Mouse (Mus musculus) fat pad, adult 2 months (tissue): ENCODE data around the gene Npr2.
"Not testable (repeated sequence)": the region's sequence is repeated elsewhere in the genome, so short reads cannot be mapped to it uniquely, and the experiment has no call there.

Source experiments
- DNase-seq: peaks from one replicate; pipeline ENCODE4 v3.0.0-alpha.2; 2011; ENCODE audit warnings: low read depth, low spot score; ENCODE audit errors: extremely low read depth

The Npr2 gene

DNA sequence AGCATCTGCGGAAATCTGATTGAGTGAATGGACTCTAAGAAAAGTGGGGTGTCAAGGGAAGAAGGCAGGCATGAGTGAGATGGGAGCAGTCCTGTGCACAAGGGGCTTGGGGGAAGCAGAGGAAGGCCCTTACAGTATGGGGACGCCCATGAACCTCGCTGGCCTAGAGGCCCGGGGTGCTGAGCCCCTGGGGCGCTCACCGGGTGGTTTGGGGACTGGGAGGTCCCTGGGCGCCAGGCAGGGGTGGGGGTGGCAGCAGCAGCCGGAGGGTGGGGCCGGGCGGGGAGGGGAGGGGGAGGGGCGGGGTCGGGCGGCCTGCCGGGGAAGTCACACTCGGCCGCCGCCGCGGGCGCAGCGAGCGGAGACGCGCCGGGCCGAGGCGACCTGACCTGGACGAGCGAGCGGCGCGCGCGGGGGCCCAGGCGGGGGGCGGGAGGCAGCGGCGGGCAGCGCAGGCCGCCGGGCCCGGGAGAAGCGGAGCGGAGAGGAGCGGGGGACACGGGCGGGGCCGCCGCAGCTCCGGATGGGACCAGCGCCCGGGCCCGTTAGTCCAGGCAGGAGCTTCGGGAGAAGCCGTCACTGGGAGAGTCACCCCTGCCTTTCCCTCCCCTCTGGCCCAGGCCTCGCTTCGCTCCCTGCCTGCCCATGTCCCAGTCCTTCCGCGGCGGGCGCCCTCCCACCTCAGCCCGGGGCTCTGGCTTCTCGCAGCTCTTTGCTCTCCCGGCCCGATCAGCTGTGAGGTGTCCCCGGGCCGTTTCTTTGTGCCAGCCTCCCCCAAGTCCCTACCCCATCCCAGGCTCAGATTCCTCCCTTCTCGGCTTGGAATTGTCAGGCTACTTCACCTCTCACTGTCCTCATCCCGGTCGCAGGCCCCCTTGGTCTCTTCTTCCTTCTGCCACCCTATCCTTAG lies at the start of gene Npr2:
Gene Npr2 (plus strand): TSS at position 890 of the 910 bp plus-strand sequence.
- no peak for DNase-seq

DNA sequence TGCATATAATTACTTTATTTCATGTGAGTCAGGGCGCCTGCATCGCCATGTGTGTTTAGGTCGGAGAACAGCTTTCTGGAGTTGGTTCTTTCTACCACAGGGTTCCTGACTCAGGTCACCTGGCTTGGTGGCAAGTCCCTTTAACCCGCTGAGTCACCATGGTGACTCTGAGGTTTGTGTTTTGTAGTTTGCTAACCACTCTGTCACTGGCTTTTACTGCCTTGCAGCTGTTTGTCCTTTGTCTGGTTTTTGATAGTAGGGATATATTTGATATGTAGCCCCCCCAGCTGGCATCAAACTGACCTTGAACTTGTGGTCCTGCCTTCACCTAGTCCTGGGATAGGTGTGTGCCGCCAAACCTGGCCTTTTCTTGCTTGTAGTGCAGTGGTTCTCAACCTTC lies 49.5 kb upstream of the Npr2 start:
- no peak for DNase-seq

DNA sequence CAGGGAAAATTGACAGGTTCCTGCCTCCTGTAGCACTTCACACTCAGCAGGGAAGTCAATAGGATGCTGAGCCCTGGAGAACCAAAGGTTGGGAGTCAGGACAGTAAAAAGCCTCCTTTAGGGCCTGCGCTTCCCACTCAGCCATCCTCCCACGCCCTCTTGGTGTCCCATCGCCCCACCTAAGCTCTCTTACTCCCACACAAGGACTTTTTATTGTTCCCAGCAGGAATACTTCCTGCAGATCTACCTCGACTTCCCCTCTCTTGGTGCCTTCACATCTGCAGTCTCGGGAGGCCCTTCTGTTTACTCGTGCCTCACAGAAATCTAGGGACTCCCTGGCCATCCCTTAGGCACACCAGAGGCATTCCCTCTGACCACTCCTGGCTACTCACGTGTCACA lies 48.3 kb upstream of the Npr2 start:
- no peak for DNase-seq

DNA sequence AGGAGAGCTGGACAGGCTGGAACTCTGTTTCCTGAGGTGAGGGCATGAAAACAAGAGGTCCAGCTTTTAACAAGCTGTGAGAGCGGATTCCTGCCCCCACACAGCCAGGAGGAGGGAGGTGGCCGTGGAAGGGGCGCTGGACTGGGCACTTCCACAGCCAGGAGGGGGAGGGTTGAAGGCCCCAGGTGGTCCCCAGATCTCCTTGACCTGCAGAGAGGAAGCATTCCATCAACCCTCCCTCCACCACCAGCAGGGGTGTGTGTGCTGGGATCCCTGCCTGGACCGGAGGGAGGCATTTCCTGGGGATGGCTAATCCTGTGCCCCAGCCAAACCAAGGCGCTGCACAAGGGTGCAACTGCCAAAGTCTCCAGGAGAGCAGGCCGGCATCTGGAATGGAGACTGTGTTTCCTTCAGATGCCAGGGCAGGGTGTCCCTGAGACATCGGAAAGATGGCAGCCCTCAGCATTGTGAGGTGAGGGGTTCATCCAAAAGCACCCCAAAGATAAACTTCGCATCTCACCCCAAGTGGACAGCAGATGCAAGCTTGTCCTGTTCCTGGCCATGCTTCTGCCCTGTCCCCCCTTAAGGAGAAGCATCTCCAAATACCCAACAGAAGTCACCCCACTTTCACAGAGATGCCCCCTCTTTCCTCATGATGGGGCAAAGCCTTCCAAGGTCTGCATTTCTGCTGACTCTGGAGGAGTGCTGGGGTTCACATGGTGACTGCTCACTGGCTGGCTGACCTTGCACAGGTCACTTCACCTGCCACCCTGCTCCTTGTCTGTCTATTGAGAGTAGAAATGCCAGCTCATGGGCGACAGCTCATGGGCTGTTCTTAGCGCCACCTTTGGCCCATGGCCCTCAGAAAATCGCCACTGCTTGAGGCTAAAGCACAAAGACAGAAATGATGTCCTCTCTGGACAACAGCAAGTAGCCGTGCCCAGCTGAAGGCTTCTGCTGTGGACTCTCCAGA lies 47.0 kb upstream of the Npr2 start, which contains the start of gene Msmp:
Gene Msmp (minus strand): TSS at position 51 of the 973 bp plus-strand sequence.
- DNase-seq, result no peak

DNA sequence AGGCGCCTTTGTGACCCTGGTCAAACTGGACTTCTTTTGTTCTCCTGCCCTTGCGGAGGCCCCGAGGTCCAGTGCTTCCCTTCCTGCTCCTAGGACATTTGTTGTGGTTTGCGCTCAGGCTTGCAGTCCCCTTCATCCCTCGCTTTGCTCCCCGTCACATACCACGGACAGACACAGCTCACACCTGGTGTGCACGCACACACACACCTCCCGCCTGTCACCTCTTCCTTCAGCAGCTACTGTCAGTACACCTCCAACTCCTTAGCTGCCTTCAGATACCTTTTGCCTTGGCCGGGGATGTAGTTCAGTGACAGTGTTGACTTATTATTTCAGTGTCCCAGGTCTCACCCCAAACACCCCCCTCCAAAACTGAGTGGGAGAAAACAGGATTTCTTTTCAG lies 46.1 kb upstream of the Npr2 start:
- DNase-seq, result no peak

DNA sequence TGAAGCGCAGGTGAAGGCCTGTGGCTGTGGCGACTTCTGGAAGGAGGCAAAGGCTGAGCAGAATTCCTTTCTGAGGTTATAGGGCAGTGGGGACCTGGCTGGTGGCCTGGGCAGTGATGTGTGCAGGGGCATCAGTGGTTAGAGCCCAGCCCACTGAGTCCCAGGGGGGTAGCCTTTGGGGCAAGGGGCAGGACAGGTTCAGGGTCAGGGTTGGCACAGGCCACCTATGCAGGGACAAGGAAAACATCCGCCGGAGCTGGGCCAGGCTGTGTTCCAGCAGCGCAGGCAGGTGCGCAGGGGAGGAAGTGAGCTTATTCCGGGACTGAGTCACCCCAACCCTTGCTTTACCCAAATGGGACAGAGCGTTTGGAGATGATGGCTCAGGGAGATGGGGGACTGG lies 45.3 kb upstream of the Npr2 start:
- no peak for DNase-seq

DNA sequence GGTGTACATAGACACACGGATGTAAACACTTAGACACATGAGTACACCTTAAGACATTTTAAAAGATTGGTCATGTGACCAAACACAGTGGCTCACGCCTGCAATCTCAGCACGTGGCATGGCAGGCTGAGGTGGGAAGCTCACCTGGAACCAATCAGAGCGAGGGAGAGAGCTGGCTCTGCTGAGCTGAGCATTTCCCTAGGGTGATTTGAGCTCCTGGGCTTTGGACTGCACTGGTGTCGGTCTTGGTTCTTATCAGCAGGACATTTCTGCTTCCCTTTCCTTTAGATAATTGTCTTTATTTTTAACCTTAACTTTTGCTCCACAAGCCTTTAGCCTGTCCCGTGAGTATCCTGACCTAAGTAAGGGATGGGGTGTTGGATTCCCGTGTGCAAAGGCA lies 44.1 kb upstream of the Npr2 start:
- DNase-seq, result no peak

DNA sequence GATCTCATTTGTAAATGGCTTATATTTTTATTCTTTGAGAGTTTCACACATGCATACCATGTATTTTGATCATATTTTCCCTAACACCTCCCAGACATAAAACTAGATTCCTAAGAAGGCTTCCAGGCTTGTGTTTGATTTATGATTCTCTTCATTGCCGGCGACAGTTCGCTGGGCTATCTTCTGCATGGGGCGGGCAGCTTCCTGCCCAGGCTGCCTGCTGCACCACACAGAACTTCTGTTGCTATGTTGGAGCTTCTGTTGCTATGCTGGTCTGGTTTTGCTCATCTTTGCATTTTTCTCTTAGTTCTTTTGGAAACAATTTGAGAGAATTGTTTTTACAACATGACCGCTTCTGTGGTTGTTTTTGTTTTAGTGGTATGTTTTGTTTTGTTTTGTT lies 40.2 kb upstream of the Npr2 start:
- DNase-seq, result no peak

DNA sequence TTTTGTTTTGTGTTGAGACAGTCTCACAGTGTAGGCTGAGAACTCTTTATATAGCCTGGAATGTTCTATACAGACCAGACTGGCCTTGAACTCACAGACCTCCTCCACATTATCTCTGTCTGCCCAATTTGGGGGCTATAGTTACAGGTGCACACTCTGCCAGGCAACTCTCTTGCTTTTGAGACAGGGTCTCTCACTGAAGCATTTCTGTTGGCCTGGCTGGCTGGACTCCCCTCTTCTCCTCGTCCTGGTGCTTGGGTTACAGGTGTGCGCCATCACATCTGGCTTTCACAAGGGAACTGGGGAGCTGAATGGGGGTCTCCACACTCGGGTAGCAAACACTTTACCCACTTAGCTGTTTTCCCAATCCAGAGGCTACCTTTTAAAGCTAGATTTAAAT lies 39.8 kb upstream of the Npr2 start:
- DNase-seq, result no peak

DNA sequence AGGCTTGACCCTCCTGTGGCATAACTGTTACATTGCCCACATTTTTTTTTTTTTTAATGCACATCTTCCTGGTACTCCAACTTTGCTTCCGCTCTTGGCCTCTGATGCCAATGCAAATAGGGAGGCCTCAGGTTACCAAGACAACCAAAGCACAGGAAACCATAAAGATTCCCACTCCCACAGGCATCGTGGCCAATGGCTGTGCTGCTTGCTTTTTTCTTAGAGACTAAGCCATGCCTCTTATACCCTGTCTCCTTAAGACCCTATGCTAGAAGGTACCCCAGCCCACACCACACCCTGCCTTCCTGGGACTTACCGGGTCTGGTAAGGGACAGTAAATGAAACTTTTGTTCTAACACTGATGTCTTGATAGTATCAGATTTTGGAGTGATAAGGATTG lies 38.3 kb upstream of the Npr2 start:
- DNase-seq, result no peak

DNA sequence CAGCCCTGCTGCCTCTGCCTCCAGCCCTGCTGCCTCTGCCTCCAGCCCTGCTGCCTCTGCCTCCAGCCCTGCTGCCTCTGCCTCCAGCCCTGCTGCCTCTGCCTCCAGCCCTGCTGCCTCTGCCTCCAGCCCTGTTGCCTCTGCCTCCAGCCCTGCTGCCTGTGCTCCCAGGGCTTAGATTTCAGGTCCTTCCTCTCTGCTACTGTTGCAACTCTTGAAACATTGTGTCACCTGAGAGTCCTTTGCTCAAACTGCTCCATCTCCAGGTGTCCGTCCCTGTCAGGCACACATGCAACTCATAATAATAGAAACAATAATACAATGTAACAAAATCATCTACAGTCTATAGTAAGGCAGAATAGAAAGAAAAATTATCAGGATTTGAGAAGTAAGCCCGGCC lies 35.1 kb upstream of the Npr2 start:
- DNase-seq, result not testable (repeated sequence)

DNA sequence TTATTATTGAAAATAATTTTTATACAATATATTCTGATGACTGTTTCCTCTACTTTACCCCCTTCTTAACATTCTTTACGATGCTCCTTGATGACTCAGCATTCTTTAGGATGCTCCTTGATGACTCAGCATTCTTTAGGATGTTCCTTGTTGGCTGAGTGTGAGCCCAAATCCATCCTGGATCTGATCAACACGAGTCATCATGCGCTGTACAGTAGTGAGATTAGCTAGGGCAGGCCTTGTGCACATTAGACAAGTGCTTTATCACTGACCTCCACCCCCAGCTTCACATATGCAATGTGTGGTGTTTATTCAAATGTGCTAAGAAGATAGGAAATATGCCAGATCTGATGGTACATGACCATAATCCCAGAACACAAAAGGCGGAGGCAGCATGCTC lies 33.5 kb upstream of the Npr2 start:
- no peak for DNase-seq

DNA sequence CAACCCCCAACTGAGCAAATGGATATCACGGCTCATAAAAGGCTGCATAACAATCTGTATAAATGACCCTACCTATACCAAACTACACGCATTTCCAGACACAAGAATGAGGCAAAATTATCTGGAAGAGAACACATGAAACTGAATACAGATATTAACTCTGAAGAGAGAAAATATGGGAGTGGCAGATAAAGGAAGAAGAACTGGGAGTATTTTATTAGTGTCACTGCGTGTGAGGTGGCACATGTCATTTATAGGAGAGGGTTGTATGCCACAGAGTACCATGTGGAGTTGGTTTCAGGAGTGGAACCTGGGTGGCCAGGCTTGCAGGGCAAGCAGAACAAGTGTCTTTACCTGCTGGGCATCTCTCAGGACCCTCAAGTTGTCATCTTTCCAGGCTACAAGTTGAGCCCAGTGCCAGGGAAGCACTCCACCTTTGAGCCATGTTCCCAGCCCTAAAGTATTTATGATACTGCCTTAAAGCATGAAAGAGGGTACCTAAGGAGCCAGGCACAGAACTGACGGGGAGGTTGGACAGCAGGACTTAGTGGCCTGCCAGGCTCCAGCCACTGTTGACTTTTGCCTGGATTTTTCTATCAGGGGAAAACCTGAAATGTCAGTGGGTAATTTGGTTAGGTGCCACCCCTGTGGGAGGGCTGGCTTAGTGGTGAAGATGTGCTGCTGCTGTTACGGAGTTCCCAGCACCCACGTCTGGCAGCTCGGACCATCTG lies 32.9 kb upstream of the Npr2 start:
- DNase-seq, result no peak

DNA sequence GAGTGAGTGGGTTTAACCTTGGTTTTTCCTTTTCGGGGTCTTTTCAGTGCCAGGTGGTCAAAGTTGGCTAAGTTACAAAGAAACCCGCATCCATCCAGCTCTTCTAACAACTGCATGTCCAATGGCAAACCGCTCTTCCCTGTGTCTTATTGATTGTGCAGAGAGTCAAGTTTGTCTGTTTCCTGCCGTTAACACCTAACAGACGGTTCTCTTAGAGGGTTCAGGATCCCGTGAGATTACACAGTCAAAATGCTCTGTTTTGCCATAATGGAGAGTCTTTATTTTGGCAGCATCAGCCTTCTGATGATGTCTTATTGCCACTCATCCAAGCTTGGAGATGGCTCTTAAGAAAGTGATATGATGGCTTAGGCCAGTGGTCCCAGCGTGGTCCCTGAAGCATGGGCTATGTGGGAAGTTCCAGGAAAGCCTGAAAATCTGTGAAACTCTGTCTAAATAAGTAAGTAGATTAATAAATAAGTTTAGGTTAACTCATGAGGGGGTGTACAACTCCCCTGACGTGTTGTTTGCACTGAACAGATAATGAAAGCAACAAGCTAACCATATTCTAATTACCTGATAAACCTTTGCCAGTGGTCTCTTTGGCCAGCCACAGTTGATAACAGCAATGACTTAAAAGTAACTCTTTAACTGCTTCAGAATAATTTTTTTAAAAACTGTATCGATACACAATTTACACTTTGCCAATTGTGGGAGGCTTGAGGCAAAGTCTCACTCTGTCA lies 31.4 kb upstream of the Npr2 start:
- no peak for DNase-seq

DNA sequence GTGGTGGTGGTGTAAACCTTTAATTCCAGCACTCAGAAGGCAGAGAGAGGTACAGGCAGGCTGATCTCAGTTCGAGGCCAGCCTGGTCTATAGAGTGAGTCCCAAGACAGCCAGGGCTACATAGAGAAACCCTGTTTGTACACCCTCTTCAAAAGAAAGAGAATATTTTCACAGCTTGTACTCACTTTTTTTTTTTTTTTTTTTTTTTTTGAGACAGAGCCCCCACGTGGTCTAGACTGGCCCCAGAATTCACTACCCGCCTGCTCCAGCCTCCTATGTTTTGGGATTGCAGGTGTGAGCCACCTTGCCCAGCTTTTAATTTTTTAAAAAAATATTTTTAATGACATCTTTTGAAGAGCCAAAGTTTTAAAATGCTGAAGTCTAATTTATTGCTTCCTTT lies 27.6 kb upstream of the Npr2 start:
- no peak for DNase-seq

DNA sequence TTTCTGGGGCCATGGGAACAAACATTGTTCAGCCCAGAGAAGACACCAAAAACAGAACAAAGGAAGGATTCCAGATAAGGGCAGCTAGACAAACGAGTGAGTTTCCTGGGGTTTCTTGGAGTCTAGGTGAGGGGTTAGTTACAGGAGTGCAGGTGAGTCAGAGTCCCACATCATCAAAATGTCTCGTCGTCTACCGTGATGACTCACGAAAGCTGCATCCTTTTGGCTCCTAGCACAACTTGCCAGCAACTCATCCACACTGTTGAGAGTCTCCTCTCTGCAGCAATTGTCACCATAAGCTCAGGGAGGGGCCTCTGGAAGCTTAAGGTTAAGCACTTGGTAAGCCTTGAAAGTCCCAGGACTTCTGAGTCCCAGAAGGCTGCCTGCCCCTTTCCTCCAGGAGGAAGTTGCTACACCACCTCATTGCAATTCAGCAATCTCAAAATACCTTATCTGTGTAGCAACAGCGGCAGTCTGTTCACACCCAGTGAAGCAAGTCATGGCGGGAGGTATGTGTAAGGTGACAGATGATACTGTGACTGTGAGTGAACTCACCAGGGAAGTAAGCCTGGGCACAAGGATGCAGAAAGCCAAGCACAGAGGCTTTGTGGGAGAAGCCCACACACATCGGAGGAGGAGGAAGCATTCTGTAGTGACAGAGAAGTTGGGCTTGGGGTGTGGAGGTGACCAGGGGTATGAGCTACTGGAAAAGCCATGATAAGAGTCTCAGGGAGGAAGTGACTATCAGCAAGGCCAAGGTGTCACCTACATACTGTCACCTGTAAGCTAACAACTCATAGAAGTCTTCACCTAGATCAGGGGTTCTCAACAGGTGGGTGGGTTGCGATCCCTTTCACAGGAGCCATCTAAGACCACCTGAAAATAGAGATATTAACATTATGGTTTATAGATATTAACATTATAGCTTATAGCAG lies 26.7 kb upstream of the Npr2 start:
- no peak for DNase-seq

DNA sequence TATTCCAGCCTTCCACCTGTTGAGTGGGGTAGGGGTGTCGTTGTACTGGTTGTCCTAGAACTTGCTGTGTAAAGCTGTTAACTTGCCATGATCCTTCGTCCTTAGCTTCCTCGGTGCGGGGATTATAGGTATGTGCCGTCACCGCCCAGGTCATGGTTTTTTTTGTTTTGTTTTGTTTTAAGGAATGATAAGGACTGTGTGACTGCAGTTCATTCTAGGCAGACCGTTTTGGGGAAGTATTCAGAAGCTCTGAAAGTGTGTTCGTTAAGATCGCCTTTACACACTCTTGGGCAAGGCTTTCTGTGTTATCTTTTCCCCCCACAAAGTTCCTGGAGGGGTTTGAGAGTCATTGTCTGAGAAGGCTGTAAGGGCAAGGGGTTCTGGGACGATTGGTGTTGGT lies 19.2 kb upstream of the Npr2 start:
- DNase-seq, result no peak

DNA sequence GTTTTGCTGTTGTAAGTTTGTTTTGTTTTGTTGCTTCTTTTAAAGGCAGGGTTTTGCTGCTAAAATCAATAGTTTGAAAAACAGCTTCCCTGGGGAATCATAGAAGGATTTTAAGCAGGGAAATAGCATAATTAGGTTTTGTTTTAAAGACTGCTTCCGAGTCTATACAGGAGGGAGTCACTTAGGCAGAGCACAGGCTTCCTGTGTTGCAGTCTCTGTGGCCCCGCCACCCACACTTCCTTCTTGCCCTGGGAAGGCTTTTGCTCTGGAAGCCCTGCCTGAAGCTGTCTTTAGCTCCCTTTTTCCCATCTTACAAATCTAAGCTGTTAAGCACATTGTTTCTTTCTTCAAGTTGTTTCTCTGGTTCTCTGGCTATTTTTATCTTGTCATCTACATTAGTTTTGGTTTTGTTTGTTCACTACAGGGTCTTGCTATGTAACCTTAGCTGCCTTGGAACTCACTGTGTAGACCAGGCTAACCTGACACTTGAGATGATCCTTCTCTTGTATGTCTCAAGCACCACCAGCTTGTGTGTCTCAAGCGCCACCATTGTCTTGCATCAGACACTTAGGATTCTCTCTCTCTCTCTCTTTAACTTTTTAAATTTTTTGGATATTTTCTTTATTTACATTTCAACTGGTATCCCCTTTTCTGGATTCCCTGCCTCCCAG lies 18.5 kb upstream of the Npr2 start:
- DNase-seq, result no peak
